Mouse (Mus musculus): ENCODE results near the gene Timm8a2. TPM values are rescaled to one million over a fixed set of nuclear protein-coding genes. Genes with fewer than 3 reads are reported as not detected.
A peak's percentile ranks its signal among the peaks of the same experiment; 100 is the strongest.
"Not testable (repeated sequence)": the region's sequence is repeated elsewhere in the genome, so short reads cannot be mapped to it uniquely, and the experiment has no call there.

Gene Timm8a2
- total RNA-seq, 2 experiments from 2014 or later = not detected

DNA sequence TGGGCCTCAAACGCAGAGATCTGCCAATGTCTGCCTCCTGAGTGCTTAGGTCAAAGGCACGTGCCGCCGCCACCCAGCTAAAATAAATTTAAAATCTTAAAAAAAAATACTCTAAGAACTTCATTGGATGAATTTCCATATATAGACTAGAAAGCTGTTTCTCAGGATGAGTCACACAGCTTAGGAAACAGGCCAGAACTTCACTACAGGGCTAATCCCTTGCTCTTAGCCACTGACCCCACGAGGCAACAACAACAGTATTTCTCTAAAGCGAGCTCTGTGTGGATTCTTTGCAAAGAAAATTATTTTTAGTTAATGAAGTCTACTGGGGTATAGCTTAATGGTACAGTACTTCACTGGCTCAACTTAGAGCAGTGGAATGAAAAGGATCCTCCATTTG is 26.9 kb downstream of the Timm8a2 start:
- DNase-seq = no peak

DNA sequence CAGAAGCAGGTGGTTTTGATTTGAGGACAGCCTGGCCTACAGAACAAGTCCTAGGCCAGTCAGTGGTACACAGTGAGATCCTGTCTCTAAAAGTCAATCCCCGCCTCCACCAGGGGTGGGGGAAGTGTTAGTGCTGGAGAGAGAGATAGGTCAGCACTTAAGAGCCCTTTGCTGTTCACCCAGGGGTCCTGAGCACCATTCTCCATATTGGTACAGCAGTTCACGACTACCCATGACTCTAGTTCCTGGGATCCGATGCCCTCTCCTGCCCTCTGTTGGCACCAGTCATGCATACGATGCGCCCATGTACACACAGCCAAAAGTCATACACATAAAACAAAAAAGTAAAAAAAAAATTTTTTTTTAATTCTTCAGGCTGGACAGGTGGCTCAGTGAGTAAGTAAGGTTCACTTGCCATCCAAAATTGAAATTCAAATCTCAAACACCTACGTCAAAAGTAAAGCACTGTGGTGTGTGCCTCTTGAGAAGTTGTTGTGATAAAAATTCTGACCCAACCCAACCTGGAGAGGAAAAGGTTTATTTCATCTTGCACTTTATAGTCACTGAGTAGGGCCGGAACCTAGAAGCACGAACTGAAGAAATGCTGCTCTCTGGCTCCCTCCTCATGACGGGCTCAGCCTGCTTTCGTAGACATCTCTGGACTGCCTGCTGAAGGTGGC is 28.1 kb downstream of the Timm8a2 start:
- no peak for DNase-seq

DNA sequence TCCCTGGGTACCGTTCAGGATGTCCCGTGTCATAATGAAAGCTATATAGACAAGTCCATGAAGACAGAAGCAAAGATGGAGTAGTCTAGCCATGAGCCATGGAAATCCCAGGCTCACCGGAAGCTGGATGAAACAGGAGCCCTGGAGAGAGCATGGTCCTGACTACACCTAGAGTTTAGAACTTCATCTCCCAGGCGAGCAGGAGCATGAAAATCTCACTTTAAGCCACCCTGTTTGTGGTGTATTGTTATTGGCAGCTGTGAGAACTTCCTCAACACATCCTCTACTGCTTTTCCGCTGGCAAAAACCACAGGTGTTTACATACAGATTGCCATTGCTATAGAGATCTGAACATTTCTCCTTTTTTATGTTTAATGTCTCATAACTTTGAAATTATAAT is 29.1 kb downstream of the Timm8a2 start:
- DNase-seq = no peak

DNA sequence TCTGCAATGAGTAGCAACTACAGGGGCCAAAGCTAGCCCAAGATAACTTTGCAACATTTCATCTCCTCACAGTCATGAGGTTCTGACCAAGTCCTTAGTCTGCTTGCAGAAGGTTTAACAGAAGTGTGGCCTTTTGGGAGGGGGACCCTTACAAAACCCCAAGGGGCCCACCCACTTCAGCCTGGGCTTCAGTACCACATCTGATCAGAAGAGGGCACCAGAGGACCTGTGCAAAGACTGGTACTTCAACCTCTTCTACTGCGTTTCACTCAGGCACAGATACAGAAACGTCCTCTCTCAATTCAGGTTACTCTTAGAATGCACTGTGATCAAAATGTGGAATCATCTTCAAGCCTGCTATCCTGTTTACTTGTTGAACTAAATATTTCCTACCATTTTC is 30.0 kb downstream of the Timm8a2 start:
- peak; percentile 36 for DNase-seq

DNA sequence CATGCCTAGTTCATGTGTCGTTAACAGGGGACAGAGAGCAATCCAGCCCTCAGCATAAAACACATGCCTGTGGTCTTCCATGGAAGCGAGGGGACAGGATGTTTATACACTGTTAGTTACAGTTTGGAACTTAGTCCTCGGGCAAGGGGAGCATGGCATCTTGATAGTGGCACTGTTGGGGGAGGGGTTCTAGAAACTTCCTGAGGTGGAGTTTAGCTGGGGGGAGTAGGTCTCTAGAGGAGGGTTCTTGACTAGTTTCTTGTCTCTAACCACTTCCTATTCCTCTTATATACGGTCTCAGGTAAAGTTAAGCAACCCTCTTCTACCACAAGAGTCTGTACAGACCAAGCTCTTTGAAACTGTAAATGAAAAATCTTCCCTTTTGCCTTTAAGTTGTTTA is 31.8 kb downstream of the Timm8a2 start:
- DNase-seq = no peak

DNA sequence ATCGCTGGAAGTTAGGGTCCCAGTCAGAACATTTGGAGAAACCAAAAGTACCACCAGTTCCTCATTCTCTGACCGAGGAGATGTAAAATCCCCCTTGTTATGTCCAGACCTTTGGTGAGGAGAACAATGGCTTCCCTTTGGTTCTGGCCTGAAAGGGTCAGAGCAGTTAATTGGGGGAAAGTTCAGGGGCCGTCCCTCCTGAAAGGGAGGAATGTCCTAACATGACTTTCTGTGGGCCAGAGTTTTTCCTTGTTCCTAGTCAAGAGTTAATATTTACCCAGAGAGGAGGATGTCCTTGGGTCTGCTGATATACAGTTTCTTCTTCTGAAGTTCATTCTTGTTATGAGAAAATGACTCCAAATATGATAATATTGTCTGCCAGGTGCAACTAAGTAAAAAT is 33.6 kb downstream of the Timm8a2 start:
- not testable (repeated sequence) for DNase-seq

DNA sequence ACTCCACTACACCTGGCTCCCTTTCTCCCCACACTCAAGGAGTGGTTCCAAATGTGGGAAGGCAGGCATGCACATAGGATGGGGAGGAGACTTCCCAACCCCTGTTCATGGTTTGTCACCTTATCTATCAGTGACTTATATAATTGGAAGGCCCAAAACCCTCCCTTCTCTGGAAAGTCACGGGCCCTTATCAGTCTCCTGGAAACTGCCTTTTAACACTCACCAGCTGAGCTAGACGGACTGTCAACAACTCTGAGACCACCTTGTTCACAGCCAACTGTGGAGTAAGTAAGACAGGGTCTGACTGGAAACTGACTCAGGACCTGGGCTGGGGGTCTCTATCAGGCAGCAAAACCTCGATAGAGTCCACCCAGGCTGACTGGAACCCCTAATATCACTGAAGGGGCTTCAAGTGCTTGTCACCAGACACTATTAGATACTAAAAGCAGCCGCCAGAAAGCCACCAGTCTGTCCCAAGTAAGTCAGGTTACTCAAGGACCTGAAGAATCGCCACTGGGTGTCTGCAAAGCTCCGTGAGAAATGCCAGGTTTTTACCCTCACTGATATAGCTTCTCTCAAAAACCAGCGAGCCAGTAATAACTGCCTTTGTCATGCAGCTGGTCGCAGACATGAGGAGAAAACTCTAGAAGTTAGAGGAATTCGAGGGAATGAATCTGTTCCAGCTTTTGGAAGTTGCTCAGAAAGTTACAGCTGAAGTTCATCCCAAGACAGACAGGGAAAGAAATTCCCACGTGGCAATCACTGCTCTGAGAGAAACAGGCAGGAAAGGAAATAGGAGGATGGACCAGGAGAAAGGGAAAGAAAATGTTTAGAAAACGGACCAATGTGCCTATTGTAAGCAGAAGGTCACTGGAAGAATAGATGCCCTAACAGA is 34.6 kb downstream of the Timm8a2 start:
- no peak for DNase-seq

DNA sequence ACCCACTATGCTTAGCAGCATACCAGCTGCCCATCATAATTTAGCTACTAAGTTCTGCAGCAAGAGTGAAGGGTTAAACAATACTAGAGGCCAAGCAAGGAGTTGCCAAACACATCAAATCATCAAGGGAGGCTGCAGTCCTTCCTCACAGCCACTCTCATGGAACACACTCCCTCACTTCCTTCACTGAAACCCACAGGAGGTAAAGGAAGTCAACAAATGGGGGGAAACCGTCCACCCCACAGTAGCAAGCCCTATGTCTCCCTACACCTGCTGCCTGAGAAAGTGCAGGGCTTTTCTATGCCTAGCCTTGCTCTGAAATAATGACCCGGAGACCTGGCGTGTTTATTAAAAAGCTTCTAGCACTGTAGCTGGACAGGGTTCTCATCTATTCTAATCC is 35.5 kb downstream of the Timm8a2 start:
- DNase-seq = no peak

DNA sequence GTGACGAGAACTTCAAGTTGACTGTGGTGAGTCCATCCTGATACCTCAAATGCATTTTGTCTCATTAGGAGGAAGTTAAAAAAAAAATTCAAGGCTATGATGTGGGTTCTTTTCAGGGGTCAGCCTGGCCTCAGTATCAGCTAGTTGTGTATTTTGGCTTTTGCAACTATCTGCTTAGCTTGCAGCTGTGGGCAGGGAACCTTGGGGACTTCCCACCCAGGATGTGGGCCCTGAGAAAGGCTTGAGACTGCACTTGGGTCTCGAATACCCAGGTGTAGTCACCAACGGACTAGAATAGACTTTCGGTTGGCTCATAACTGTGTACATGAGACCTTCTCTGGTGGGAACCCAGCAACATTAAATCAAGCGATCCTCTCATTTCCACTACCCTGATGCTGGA is 38.9 kb downstream of the Timm8a2 start:
- DNase-seq = no peak

DNA sequence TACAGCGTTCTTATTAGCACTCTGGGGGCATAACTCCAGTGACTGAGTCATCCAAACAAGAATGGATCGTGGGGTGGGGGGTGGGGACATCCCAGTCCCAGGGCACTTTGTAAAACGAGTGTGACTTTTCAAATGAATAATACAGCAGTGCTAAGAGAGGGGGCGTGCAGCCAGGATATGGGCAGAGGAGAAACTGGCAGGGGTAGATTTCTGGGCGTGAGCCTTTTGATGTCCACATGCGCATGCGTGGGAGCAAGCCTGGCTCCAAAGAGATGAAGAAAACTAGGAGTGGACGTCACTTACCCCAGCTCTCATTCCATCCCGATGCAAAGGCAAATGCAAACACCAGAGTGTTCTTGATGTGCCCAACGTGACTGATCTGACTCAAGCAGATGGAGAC is 39.9 kb downstream of the Timm8a2 start:
- DNase-seq = peak; percentile 19

DNA sequence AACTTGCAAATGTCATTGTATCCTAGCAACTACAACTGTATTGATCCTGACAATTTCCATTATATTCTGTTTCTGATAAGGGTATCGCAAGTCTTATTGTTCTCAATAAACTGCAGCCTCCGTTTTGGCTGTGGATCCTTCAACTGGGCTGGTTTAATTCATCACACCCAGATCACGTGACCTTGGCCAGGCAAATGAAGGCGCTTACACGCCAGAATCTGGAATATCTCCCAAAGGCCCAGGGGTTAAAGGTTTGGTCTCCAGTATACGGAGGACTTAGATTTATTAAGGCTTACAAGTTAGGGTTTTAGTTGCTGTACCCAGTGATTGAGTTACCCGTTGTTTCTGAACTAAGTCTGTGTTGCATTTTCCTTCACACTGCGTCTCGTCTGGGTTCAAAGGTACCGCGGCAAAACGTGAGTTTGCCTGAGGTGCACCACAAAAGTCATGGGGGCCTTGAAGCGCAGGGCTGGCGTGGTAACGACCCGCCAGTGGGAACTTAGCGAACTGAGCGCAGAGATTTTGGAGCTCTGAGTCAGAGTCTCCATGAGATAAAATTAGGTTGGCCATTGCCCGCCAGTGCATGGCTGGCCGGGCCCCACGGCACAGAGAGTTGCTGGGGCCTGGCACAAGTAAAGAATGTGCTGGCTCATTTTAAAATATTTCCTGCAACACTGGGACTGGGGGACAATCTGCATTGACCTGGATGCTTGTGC is 41.2 kb downstream of the Timm8a2 start:
- DNase-seq = peak; percentile 29

DNA sequence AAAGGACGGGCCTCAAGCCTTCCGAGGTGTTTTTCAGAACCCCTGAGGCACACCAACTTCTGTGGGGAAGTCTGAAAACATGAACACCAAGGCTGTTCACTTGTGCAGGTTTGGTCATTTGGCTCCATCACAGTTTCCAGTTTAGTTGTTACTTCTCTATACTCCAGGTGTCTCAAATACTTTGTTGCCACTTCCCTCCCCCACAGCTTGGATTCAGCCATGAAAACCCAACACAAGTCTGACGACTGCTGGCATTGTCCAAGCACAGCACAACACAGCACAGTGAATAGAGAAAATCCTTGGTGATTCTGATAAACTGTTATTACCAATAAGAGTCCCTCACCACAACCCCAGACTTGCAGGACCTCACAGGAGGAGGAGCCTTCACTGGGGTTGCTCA is 42.5 kb downstream of the Timm8a2 start:
- no peak for DNase-seq

DNA sequence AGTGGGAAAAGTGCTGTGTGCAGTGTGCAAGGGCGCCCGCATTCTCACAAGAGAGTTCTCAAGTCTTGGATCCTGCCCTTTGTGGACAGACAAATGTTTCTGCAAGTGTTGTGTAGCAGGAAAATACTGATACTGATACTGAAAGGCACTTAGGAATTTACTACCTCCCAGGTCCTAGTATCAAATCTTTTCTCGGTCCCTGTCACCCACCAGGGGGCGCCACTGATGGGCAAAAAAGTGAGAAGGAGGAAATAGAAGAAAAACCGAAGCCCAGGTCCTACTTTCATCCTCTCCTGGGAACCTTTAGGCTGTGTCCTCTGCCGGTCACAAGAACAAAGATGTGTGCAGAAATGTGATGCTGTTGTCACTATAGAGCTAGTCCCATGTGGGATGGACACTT is 45.0 kb downstream of the Timm8a2 start:
- DNase-seq = no peak

DNA sequence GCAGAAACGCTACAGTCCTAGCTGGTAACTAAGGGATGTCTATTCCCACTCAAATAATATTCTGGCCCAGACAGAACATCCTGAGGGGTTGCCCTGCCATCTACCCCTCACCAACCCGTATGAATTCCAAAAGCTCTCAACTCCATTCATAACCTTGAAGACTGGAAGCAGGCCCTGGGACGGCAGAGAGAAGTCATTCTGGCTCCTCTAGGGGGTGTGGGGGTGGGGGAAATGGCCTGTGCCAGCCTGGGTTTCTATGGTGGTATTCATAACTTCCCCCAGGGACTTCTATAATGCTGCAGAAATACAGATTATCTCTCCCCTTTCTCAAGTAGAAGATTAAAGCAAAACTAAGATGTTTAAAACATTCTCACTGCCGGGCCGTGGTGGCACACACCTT is 45.4 kb downstream of the Timm8a2 start:
- DNase-seq = no peak

DNA sequence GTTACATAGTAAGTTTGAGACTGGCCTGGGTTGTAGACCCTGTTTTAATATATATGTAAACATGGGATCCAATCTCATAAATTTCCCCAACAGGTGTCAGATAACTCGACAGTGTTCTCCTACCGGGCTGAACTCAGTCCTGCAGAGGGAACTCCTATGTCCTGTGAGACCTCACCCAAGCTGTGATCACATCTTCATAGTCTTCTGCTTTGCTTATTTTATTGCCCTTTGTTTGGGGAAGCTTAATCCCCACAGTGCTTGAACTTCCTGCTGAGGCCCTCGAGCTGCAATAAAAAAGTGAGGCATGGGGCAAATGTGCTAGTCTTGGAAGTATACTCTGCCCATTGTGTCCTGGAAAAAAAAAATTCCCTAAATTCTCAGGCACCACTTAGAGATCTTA is 46.8 kb downstream of the Timm8a2 start:
- no peak for DNase-seq

DNA sequence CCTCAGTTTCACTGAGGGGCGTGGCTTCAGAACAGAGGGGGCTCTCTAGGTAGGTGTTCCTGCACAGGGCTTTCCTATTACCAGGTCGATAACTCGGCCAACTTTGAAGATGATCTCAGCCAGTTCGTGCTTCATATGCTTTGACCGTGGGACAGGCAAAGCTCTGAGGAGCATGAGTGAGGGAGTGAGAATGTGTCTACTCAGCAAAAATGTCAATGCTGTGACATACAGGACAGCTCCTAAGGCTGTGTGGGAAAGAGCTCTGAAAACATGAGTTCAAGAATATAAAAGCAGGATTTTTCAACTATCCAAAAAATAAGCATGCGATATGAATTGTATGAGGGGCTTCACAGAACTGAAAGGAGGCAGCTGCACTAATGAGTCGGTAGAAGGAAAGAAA is 49.0 kb downstream of the Timm8a2 start:
- DNase-seq = no peak

DNA sequence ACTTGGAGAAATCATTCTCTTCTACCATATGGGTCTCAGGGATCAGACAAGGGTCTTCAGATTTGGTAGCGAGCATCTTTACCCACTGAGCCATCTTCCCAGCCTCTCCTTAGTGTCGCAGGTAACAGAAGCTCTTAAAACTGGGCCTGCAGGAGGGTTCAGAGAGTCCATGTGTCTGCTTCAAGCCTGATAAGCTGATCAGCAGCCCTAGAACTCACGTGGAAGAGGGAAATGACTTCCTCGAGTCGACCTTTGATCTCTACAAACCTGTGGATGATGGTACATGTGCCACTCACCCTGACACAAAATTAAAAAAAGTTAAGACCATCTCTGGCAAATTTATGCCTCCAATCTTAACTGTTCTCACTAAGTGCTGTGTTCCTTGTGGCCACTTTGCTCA is 53.5 kb downstream of the Timm8a2 start:
- DNase-seq = no peak

Other genes starting within 250 kb of the Timm8a2 start
- 10 to 100 TPM; 14.5 to 17.2 TPM for gene Dock9, start 236.8 kb upstream of the Timm8a2 start, total RNA-seq (2021)
- gene Ubac2, start 156.1 kb upstream of the Timm8a2 start, total RNA-seq (2021) = 10 to 100 TPM; 22.9 to 24.4 TPM
- gene Gpr18, start 118.9 kb upstream of the Timm8a2 start, total RNA-seq (2021) = not detected
- gene Gpr183, start 69.5 kb upstream of the Timm8a2 start, total RNA-seq (2021) = under 1 TPM; 0.38 to 0.43 TPM
- gene Tm9sf2, start 72.4 kb downstream of the Timm8a2 start, total RNA-seq (2021) = 10 to 100 TPM; 56.1 to 62.5 TPM
- gene Clybl, start 147.0 kb downstream of the Timm8a2 start, total RNA-seq (2021) = 10 to 100 TPM; 62.1 to 62.3 TPM

Data from gastrocnemius, postnatal 25 days (tissue).